In the genomic region with DNA sequence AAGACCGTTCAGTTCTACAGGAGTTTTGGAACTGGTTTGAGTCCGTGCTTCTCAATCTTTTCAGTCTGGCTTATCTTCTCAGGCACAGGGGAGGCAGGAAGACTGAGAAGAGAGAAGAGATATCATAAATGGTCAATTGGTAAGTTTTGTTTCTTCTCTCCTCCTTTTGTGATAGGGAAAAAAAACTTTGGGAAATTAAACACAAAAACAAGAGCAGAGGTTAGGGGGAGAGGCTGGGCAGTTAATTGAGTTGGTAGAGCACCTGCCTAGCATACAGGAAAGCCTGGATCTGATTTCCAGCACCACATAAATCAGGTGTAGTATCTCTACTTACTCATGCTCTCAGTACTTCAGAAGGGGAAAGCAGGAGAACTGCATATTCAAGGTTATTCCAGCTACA, we compare ENCODE assay signal across 8 mouse cellular contexts. TPM values are rescaled to one million over a fixed set of nuclear protein-coding genes. Genes with fewer than 3 reads are reported as not detected.
DNase-seq lines count a peak whose midpoint lies in the region; ATAC-seq and TF ChIP-seq lines count a peak whose summit lies in the region.

A gene (minus strand): TSS at position 101 of the 400 bp plus-strand sequence.

- no peak within 1 kb of the TSS for H3K9ac ChIP-seq in intestine, embryonic 15.5 days

- no peak for TF ChIP-seq CTCF in testis, adult 2 months (IDR thresholded peaks at IDR 0.05; ENCODE audit: control insufficient read depth, insufficient read depth, insufficient replicate concordance, low read depth, low read length)

- no peaks in the 10 kb centered on the region for H3K27me3 ChIP-seq in testis, adult 2 months (ENCODE audit: control insufficient read depth, insufficient read depth, low read length)
- no peaks in the 10 kb centered on the region for H3K27me3 ChIP-seq in intestine, embryonic 15.5 days (replicated peaks)

- H3K4me2 ChIP-seq in intestine, embryonic 15.5 days (replicated peaks), result no peak within 1 kb of the TSS

- no peaks in the 10 kb centered on the region for H3K36me3 ChIP-seq in testis, adult 2 months (ENCODE audit: control insufficient read depth, insufficient read depth, low read length)
- H3K36me3 ChIP-seq in intestine, embryonic 15.5 days, result no peaks in the 10 kb centered on the region

- peak within 1 kb of the TSS; percentile 1; the same call in 1 of the 2 replicates for H3K27ac ChIP-seq in testis, adult 2 months (ENCODE audit: control insufficient read depth, insufficient read depth, low read depth, low read length)
- H3K27ac ChIP-seq in intestine, embryonic 15.5 days, result no peak within 1 kb of the TSS

- H3K4me3 ChIP-seq in testis, adult 2 months (ENCODE audit: control insufficient read depth, low read depth, low read length), result no peak within 1 kb of the TSS
- H3K4me3 ChIP-seq in intestine, embryonic 15.5 days (replicated peaks), result no peak within 1 kb of the TSS

- DNase-seq in frontal cortex, adult 2 months (ENCODE audit: extremely low spot score in 1 of 2, low spot score in 1 of 2), result no peak
- DNase-seq in frontal cortex, postnatal 25 days (ENCODE audit: low spot score in 2 of 2), result no peak
- no peak for DNase-seq in testis, postnatal 10 days (ENCODE audit: low spot score)
- no peak for DNase-seq in Muller cell, postnatal 12 days (ENCODE audit: inconsistent ontology term)
- no peak for DNase-seq in kidney, postnatal 14 days

- no peak for ATAC-seq in intestine, embryonic 15.5 days
- ATAC-seq in monocyte, adult 5-6 weeks (replicated peaks; ENCODE audit: insufficient number of reproducible peaks, low FRiP score, low TSS enrichment, poor library complexity, severe bottlenecking), result no peak

- peaks cover 5% of the 10 kb centered on the region for H3K4me1 ChIP-seq in testis, adult 2 months (ENCODE audit: control insufficient read depth, insufficient read depth, low read length)
- H3K4me1 ChIP-seq in intestine, embryonic 15.5 days (replicated peaks), result no peaks in the 10 kb centered on the region

- 79% methylated on average over 2 of the region's 2 CpGs for WGBS in intestine, embryonic 15.5 days

- no peaks in the 10 kb centered on the region for H3K9me3 ChIP-seq in intestine, embryonic 15.5 days

- no peak for TF ChIP-seq POLR2A in testis, adult 2 months (IDR thresholded peaks at IDR 0.05; ENCODE audit: control insufficient read depth, low read depth, low read length)

RNA-seq across cellular contexts. Expression of the gene that starts here (rescaled TPM):
- 38.6 and 40.7 TPM in 2 replicates for polyA plus RNA-seq in frontal cortex, adult 2 months (2012; rRNA removed)
- 14.6 and 17.9 TPM in 2 replicates for polyA plus RNA-seq in testis, adult 2 months (2012; rRNA removed)
- 13.1 and 13.6 TPM in 2 replicates for polyA plus RNA-seq in intestine, embryonic 15.5 days (2015; fragmentation: Nextera tagmentation; extraction: Ambion mirVana)
- 75.3 to 123 TPM (median 87.1 TPM) in 3 replicates for total RNA-seq in monocyte, adult 5-6 weeks (2017)
